Mouse (Mus musculus): ENCODE data around the gene Fam53b.

The Fam53b gene

GRCm38 (mm10) chr7:132713483-132714126, 100.1 kb downstream of the Fam53b start:
- in situ Hi-C loops (cut with MboI; ENCODE audit: low sequenced_read_pairs): no loop called here

GRCm38 (mm10) chr7:132712956-132713355, 100.7 kb downstream of the Fam53b start:
- in situ Hi-C loops (cut with MboI; ENCODE audit: low sequenced_read_pairs): no loop called here

DNA sequence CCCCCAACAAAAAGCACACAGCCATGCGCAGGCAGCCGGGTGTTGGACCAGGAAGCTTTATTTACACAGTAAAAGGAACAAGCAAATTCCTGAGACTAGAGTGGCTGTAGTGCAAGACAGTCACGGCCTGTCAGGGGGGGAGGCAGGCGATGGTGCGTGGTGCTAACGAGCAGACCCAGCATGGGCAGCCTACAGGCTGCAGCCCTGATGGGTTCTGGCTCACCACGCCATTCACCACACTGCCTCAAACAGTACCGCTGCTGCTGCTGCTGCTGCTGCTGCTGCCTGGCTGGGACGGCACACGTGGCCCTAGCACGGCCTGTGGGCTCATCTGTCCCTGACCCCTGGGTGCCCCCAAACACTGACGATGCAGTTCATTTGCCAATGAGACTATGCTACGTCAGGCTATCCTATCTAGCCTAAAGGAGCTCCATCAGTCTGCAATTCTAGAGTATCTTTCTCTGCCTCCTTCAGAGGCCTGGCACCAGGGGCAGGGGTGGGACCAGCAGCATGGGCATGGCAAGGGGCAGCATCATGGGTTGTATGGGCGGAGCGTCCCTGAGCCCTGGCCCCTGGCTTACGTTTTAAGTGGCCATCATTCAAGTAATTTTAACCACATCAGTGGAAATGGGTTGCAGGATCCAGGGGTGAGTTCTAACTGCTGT, 101.5 kb downstream of the Fam53b start:
- in situ Hi-C loops (cut with MboI; ENCODE audit: low sequenced_read_pairs): no loop called here

DNA sequence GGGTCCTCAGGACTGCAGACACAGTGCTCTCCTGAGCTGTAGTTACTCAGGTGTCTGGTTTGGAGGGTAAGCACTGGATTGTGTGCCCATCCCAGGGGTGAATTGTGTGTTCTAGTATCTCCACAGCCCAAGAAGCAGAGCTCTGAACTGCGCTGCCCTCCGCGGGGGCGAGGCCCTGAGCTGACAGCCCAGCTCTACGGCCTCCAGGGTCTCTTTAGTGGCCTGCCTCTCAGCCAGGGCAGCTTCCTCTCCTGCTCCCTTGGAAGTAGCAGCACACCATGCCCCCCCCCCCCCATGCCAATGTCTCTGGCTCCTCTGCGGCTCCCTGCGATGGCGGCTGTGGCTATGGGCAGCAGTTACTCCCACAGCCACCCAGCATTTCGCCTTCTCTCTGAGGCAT, 102.1 kb downstream of the Fam53b start:
- in situ Hi-C loops (cut with MboI; ENCODE audit: low sequenced_read_pairs): no loop called here

DNA sequence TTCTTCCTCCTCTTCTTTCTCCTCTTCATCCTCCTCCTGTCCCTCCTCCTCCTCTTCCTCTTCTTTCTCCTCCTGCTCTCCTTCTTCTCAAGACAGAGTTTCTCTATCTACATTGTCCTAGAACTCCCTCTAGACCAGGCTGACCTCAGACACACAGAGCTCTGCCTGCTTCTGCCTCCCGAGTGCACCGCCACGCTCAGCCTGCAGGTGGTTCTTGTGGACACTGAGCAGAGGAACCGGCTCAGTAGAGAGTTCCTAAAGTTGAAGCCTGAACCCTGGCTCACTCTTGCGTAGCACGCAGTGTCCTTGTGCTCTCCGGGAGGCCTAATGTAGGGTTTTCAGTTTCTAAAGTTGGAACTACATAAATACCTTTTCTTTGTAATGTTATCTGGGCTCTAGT, 108.6 kb downstream of the Fam53b start:
- in situ Hi-C loops (cut with MboI; ENCODE audit: low sequenced_read_pairs): no loop called here

DNA sequence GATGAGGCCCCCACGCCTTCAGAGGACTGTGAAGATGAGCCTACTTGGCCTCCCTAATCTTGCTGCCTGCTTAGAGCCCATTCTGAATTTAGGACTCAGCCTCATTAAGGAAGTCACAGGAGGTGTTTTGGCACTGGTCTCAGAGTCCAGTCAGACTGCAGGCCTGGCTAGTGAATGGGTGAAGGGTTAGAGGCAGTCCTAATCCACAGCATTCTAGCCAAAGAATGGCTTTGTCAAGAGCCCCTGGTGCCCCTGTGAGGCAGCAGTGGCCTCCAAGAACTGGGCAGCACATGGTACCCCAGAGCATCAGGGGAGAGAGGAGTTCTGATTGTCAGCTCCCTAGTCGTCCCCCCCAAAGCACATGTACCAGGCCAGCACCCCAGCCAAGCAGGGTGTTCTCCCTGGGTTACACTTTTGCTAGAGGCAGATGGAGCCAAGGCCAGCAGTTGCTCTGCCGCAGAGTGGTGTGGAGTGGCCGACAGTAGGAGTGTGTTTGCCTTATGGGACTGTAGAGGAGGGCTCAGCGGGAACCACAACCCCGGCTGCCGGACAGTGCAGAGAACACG, 109.3 kb downstream of the Fam53b start:
- in situ Hi-C loops (cut with MboI; ENCODE audit: low sequenced_read_pairs): no loop called here

GRCm38 (mm10) chr7:132703515-132704309, 110.0 kb downstream of the Fam53b start:
- in situ Hi-C loops (cut with MboI; ENCODE audit: low sequenced_read_pairs): no loop called here

DNA sequence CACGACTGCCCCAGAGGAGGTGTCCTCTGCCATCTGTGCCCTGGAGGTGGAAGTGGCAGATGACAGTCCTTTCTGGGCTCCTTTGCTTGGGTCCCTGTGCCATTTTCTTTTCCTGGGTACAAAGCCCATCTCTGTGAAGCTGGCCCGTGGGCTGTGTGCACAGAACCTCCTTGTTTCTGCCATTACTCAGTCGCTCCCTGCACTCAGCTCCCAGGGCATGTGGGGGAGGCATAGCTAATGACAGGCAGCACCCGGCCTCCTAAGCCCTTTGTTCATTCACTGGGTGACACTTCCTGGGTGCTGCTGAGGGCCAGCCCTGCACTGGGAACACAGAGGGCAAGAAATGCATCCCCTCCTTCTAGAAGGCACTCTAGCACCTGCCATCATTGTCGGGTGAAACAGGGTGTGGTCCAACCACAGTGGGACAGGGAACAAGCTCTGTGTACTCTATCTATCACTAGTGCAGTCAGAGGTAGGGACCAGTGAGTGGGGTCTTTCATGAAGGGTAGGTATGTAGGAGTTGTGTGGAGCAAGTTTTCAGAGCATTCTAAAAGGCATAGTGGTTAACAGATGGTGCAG, 111.1 kb downstream of the Fam53b start:
- in situ Hi-C loops (cut with MboI; ENCODE audit: low sequenced_read_pairs): no loop called here

GRCm38 (mm10) chr7:132702024-132702423, 111.7 kb downstream of the Fam53b start:
- in situ Hi-C loops (cut with MboI; ENCODE audit: low sequenced_read_pairs): no loop called here

DNA sequence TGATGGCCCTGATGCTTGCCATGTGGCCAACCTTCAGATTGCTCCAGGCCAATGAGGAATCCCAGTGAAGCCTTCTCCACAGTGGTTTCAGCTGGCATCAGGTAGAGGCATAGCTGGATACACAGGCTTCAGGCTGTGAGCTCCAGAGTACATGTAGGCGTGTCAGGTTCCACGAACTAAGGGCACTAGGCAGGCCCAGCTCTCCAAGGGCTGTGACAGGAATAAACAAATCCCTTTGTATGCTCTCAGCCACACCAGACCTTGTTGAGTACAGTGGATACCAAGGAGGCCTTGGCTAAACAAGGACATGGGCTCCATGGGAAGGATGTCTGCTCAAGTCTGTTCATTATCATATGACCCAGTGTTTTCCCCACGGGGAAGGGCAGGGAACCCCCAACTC, 112.3 kb downstream of the Fam53b start:
- in situ Hi-C loops (cut with MboI; ENCODE audit: low sequenced_read_pairs): no loop called here

DNA sequence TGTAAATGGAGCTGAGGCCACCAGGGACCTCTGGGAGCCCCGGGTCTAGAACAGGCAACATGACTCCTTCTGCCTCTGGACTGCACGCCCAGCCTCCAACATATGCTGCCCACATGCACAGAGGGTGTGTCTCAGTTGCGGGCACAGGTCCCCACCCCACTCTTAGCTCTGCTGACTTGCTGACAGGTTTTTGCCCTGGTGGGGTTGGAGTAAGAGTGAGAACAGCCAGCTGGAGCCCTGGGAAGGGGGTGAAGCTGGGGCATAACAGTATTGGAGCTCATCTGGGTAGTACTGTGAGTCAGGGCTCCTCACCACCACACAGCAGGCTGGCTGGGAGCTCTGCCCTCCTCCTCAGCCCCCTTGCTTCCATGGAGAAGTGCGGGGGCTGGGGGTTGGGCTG, 113.6 kb downstream of the Fam53b start:
- in situ Hi-C loops (cut with MboI; ENCODE audit: low sequenced_read_pairs): no loop called here

GRCm38 (mm10) chr7:132699639-132700038, 114.0 kb downstream of the Fam53b start:
- in situ Hi-C loops (cut with MboI; ENCODE audit: low sequenced_read_pairs): no loop called here

- in situ Hi-C loops (cut with MboI; ENCODE audit: low sequenced_read_pairs): no loop called here
These were observed 114.5 kb downstream of the Fam53b start for GRCm38 (mm10) chr7:132699165-132699564.

DNA sequence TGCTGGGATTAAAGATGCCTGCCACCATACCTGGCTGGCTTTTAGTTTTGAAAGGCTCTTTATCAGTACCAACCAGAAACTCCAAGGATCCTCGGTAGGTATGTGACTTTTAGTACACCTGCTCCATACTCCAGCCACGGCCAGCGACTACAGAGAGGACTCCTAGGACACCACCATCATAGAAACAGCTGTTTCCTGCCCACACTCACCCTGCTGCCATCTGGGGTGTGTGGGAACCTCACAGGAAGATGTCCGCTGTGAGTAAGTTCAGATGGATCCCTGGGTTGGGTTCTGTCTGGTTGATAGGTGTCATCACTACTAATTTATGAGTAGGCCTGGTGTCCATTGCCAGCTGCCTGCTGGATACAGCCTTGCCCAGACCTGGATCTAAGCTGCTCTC, 114.9 kb downstream of the Fam53b start:
- in situ Hi-C loops (cut with MboI; ENCODE audit: low sequenced_read_pairs): no loop called here

DNA sequence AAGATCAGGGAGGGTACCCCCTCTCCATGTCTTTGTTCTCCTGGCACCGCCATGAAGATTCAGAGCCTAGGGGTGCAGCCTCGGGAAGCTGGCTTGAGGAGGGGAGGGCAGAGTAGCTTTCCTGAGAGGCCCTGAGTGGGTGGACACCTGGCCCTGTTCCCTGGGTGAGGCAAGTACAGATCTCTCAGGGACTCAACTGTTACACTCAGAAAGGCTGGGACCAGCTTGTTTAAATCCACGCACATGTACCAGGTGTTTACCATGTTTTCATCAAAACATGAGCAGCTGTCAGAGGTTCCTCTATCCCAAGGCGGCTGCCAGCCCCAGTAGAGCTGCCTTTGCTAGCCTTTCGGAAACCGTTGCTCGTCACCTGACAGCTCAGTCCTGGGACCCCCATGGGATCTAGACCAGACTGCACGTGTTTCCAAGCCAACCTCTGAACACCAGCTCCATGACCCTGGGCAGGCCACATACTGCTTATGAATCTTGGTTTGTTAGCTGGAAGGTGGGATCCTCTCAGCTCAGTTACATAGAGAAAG, 116.4 kb downstream of the Fam53b start:
- in situ Hi-C loops (cut with MboI; ENCODE audit: low sequenced_read_pairs): no loop called here

DNA sequence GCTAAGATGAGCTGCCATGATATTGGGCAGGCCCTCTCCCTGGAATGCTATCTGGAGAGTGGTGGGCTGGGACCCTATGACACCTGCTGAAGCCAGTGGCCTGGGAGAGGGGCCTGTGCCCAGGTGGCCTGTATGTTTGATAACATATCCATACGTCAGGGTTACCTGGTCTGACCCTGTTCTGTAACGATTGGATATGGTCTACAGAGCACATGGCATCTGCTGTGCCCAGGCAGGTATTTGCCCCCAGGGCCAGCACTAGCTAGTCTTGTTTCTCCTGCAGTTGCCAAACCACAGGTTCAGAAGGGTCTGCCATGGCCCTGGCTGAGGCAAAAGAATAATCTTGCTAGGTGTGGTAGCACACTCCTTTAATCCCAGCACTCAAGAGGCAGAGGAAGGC, 120.1 kb downstream of the Fam53b start:
- in situ Hi-C loops (cut with MboI; ENCODE audit: low sequenced_read_pairs): no loop called here

DNA sequence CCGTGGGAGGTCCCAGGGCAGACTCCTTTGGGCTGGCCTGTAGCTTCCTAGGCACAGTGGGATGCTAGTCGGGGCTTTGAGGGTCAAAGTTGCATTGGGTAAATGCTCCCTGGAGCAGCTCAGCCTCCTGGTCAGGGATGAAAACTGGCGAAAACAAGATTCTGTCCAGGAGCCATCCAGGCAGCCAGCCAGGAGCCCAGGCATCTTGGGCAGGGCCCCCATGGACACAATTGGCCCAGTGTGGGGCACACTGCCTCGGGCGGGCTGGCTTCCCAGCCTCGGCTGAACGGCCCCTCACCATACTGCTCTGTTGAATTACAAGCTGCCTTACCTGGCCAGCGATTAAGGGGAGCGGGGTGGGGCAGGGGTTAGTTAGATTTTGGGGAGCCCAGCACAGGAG, 121.0 kb downstream of the Fam53b start:
- in situ Hi-C loops (cut with MboI; ENCODE audit: low sequenced_read_pairs): no loop called here

DNA sequence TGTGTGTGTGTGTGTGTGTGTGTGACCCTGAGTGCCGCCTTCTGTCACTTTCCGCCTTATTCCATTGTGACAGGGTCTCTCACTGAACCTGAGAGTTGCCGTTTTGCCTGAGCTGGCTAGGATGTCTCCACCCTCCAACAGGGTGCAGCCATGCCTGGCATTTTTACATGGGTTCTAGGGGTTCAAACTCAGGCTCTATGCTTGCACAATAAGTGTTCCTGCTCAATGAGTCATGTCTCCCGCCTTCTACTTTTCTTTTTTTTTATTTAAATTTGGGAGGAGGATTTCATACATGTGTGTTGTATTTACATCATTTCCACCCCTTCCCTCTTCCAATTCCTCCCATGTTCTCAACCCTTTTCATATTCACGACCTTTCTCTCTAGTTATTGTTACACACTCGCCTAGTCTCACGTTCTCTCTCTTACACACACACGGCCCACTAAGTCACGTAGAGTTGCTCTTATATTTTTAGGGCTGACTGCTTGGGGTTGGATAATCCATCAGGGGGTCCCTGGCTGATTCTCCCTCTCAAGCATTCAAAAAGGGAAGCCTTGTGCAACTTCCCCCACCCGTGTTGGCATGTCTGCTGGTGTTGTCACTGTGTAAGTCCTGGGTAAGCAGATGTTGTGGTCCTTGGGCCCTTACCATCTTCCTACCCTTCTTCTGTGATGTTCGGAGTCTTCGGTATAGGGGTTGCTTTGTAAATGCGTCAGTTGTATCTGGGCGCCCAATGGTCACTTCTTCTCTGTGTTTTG, 122.8 kb downstream of the Fam53b start:
- in situ Hi-C loops (cut with MboI; ENCODE audit: low sequenced_read_pairs): no loop called here

DNA sequence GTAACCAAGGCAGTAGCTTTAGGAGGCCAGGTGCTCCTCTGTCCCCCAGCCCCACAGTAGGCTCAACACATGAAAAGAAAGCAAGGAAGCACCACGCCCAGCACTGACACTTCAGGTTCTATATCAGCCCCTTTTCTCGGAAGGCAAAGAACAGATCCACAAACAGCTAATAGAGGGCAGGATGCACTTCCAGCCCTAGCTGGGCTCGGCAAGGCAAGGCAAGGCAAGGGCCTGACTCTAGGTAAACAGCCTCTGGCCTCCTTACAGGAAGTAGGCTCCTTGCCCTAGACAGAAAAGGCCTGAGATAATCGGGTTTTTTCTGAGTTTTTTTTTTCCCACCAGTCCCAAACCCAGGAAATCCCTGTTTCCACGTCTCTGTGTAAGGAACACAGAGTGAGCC, 124.0 kb downstream of the Fam53b start:
- in situ Hi-C loops (cut with MboI; ENCODE audit: low sequenced_read_pairs): no loop called here

DNA sequence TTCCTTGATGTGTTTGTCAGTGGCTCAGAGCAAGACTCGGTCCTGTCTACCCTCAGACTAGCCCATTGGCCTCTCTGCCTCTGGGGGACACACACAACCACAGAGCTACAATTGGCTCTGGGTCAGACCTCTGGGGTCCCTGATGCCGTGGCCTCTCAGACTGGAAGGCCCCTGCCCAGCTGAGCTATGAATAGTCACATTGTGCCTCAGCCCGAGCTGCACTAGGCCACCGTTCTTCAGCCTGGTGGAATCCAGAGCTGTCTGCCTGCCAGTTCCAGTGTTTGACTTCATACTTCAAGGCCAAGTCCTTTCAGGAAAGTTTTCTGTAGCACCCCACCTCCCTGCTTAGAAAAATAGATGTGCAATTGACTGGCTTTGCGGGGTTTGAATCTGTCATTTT, 125.0 kb downstream of the Fam53b start:
- in situ Hi-C loops (cut with MboI; ENCODE audit: low sequenced_read_pairs): no loop called here

Measured in CH12F3 (cell line).